Mouse (Mus musculus): Measurements from ENCODE around the gene Map3k3. TPM values are rescaled to one million over a fixed set of nuclear protein-coding genes. Genes with fewer than 3 reads are reported as not detected.
"Not testable (repeated sequence)": the region's sequence is repeated elsewhere in the genome, so short reads cannot be mapped to it uniquely, and the experiment has no call there.

Map3k3 gene
- polyA plus RNA-seq, 1 experiment from 2014 or later: 16.5 TPM

DNA sequence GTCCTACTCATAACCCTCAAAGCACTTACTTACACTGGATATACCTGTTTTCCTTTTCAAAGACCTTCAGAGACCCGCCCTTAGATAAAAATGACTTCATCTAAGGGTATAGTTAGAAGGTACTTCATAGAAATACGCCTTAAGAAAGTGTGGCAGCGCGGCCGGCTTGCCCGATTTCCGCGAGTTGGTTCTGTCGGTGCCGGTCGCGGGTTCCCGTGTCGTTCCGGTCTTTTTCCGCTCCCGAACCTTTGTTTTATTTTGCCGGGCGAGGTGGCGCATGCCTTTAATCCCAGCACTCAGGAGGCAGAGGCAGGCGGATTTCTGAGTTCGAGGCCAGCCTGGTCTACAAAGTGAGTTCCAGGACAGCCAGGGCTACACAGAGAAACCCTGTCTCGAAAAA lies 17.8 kb upstream of the Map3k3 start:
- H3K4me2 ChIP-seq (replicated peaks): peak overlapping the region; percentile 93
- not testable (repeated sequence) for H3K27me3 ChIP-seq (ENCODE audit: control insufficient read depth, insufficient read depth, low read length); ATAC-seq (ENCODE audit: low FRiP score); H3K9me3 ChIP-seq (ENCODE audit: control insufficient read depth, low read length); H3K36me3 ChIP-seq (replicated peaks; ENCODE audit: control insufficient read depth, insufficient read depth); H3K4me1 ChIP-seq (replicated peaks; ENCODE audit: control insufficient read depth, insufficient read depth, low read length)
- WGBS: 15% methylated on average over 23 of the region's 23 CpGs
- H3K27ac ChIP-seq: peak overlapping the region; percentile 86
- peak overlapping the region; percentile 80 for H3K4me3 ChIP-seq (replicated peaks; ENCODE audit: low read length)
- peak; percentile 73 for DNase-seq (ENCODE audit: low spot score)
- peak overlapping the region; percentile 87 for H3K9ac ChIP-seq

DNA sequence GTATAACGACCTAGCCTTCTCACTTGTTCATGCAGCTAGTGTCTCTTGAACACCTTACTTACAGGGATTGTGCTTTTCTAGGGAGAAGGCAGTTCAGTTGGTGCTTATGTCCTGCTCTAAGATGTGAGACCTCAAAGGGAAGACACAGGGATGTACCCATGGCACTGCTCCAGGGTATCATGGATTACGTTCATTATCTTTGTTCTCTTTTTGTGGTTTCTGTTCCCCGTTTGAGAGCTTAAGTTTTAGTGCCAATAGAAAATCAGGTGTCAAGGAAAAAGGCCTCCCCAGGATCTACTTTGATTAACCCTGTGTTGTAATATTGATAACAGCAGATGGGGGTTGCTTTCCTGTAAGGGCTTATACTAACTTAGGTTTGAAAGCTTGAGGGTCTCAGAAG lies 10.6 kb upstream of the Map3k3 start:
- Histone ChIP-seq H3K9me3 (ENCODE audit: control insufficient read depth, low read length) (no peaks in the 10 kb centered on the region), H3K4me2 (replicated peaks) (no peak overlapping the region), H3K27me3 (ENCODE audit: control insufficient read depth, insufficient read depth, low read length) (no peaks in the 10 kb centered on the region), H3K4me3 (replicated peaks; ENCODE audit: low read length) (no peak overlapping the region), H3K36me3 (replicated peaks; ENCODE audit: control insufficient read depth, insufficient read depth) (peaks cover 28% of the 10 kb centered on the region), H3K27ac (no peak overlapping the region), H3K4me1 (replicated peaks; ENCODE audit: control insufficient read depth, insufficient read depth, low read length) (no peaks in the 10 kb centered on the region), H3K9ac (no peak overlapping the region)
- WGBS: 88% methylated on average over 3 of the region's 3 CpGs
- ATAC-seq (ENCODE audit: low FRiP score) (no peak), DNase-seq (ENCODE audit: low spot score) (no peak)

- peaks cover 22% of the 10 kb centered on the region for H3K36me3 ChIP-seq (replicated peaks; ENCODE audit: control insufficient read depth, insufficient read depth)
Measured at GRCm38 (mm10) chr11:106076321-106076720, 8.1 kb upstream of the Map3k3 start.

GRCm38 (mm10) chr11:106084911-106085561 lies 623 bp downstream of the Map3k3 start:
- peaks cover 16% of the 10 kb centered on the region for H3K4me1 ChIP-seq (replicated peaks; ENCODE audit: control insufficient read depth, insufficient read depth, low read length)
- peak overlapping the region; percentile 65 for H3K4me2 ChIP-seq (replicated peaks)
- peak overlapping the region; percentile 92 for H3K9ac ChIP-seq
- no peaks in the 10 kb centered on the region for H3K9me3 ChIP-seq (ENCODE audit: control insufficient read depth, low read length)
- H3K27ac ChIP-seq: peak overlapping the region; percentile 96
- under 1% methylated on average over 48 of the region's 61 CpGs for WGBS
- DNase-seq (ENCODE audit: low spot score) (peak; percentile 63), ATAC-seq (ENCODE audit: low FRiP score) (peak; percentile 38)
- no peaks in the 10 kb centered on the region for H3K36me3 ChIP-seq (replicated peaks; ENCODE audit: control insufficient read depth, insufficient read depth)
- peak overlapping the region; percentile 98 for H3K4me3 ChIP-seq (replicated peaks; ENCODE audit: low read length)
- H3K27me3 ChIP-seq (ENCODE audit: control insufficient read depth, insufficient read depth, low read length): no peaks in the 10 kb centered on the region

More at GRCm38 (mm10) chr11:106076321-106076720, 8.1 kb upstream of the Map3k3 start:
- ATAC-seq (ENCODE audit: low FRiP score) (no peak), DNase-seq (ENCODE audit: low spot score) (peak; percentile 72)
- H3K4me2 ChIP-seq (replicated peaks): no peak overlapping the region
- no peak overlapping the region for H3K4me3 ChIP-seq (replicated peaks; ENCODE audit: low read length)
- H3K9ac ChIP-seq: no peak overlapping the region
- H3K9me3 ChIP-seq (ENCODE audit: control insufficient read depth, low read length): no peaks in the 10 kb centered on the region
- no peaks in the 10 kb centered on the region for H3K27me3 ChIP-seq (ENCODE audit: control insufficient read depth, insufficient read depth, low read length)
- H3K4me1 ChIP-seq (replicated peaks; ENCODE audit: control insufficient read depth, insufficient read depth, low read length): no peaks in the 10 kb centered on the region
- WGBS: 11% methylated on average over 4 of the region's 4 CpGs
- no peak overlapping the region for H3K27ac ChIP-seq

DNA sequence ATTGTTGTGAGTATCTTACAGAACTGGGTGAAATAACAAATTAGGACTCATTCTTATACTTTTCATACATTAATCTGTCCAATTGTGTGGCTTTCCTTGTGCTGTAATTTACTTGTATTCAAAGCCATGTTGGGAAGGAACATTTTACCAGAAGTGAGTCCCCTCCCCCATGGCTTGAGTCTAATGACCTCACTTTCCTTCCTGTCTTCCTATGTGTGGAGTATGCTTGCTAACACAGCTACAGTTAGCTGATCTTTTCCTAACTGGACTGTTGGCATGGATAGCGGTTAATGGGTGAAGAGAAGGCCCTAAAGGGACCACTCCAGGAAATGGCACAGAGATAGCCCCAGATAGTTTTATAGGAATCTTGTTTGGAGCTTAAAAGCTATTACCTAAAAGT lies 13.8 kb downstream of the Map3k3 start:
- Histone ChIP-seq H3K9ac (no peak overlapping the region), H3K27ac (no peak overlapping the region), H3K4me3 (replicated peaks; ENCODE audit: low read length) (no peak overlapping the region), H3K4me2 (replicated peaks) (no peak overlapping the region), H3K27me3 (ENCODE audit: control insufficient read depth, insufficient read depth, low read length) (no peaks in the 10 kb centered on the region), H3K36me3 (replicated peaks; ENCODE audit: control insufficient read depth, insufficient read depth) (peaks cover under 1% of the 10 kb centered on the region), H3K9me3 (ENCODE audit: control insufficient read depth, low read length) (no peaks in the 10 kb centered on the region), H3K4me1 (replicated peaks; ENCODE audit: control insufficient read depth, insufficient read depth, low read length) (no peaks in the 10 kb centered on the region)
- 90% methylated on average over 1 of the region's 1 CpGs for WGBS
- DNase-seq (ENCODE audit: low spot score) (no peak), ATAC-seq (ENCODE audit: low FRiP score) (no peak)

GRCm38 (mm10) chr11:106102866-106103265 lies 18.5 kb downstream of the Map3k3 start:
- no peak overlapping the region for H3K27ac ChIP-seq
- DNase-seq (ENCODE audit: low spot score): no peak
- peaks cover 7% of the 10 kb centered on the region for H3K36me3 ChIP-seq (replicated peaks; ENCODE audit: control insufficient read depth, insufficient read depth)
- WGBS: 93% methylated on average over 3 of the region's 3 CpGs
- H3K4me1 ChIP-seq (replicated peaks; ENCODE audit: control insufficient read depth, insufficient read depth, low read length): no peaks in the 10 kb centered on the region
- no peaks in the 10 kb centered on the region for H3K27me3 ChIP-seq (ENCODE audit: control insufficient read depth, insufficient read depth, low read length)
- no peak for ATAC-seq (ENCODE audit: low FRiP score)
- no peak overlapping the region for H3K4me3 ChIP-seq (replicated peaks; ENCODE audit: low read length)
- no peaks in the 10 kb centered on the region for H3K9me3 ChIP-seq (ENCODE audit: control insufficient read depth, low read length)
- no peak overlapping the region for H3K9ac ChIP-seq
- H3K4me2 ChIP-seq (replicated peaks): no peak overlapping the region

- no peak for ATAC-seq (ENCODE audit: low FRiP score)
- no peak overlapping the region for H3K27ac ChIP-seq
- no peak overlapping the region for H3K4me3 ChIP-seq (replicated peaks; ENCODE audit: low read length)
- no peaks in the 10 kb centered on the region for H3K27me3 ChIP-seq (ENCODE audit: control insufficient read depth, insufficient read depth, low read length)
- no peak for DNase-seq (ENCODE audit: low spot score)
- H3K4me1 ChIP-seq (replicated peaks; ENCODE audit: control insufficient read depth, insufficient read depth, low read length): no peaks in the 10 kb centered on the region
- H3K9ac ChIP-seq: no peak overlapping the region
- no peak overlapping the region for H3K4me2 ChIP-seq (replicated peaks)
- H3K36me3 ChIP-seq (replicated peaks; ENCODE audit: control insufficient read depth, insufficient read depth): peaks cover 13% of the 10 kb centered on the region
- 86% methylated on average over 8 of the region's 8 CpGs for WGBS
- H3K9me3 ChIP-seq (ENCODE audit: control insufficient read depth, low read length): no peaks in the 10 kb centered on the region
Measured at GRCm38 (mm10) chr11:106106047-106106587, 21.7 kb downstream of the Map3k3 start.

- ATAC-seq (ENCODE audit: low FRiP score) (no peak), DNase-seq (ENCODE audit: low spot score) (no peak)
- H3K36me3 ChIP-seq (replicated peaks; ENCODE audit: control insufficient read depth, insufficient read depth): peaks cover 49% of the 10 kb centered on the region
- no peak overlapping the region for H3K4me2 ChIP-seq (replicated peaks)
- H3K4me1 ChIP-seq (replicated peaks; ENCODE audit: control insufficient read depth, insufficient read depth, low read length): no peaks in the 10 kb centered on the region
- no peak overlapping the region for H3K27ac ChIP-seq
- H3K27me3 ChIP-seq (ENCODE audit: control insufficient read depth, insufficient read depth, low read length): no peaks in the 10 kb centered on the region
- H3K9me3 ChIP-seq (ENCODE audit: control insufficient read depth, low read length): no peaks in the 10 kb centered on the region
- H3K4me3 ChIP-seq (replicated peaks; ENCODE audit: low read length): no peak overlapping the region
- no peak overlapping the region for H3K9ac ChIP-seq
Measured at GRCm38 (mm10) chr11:106111688-106112087, 27.3 kb downstream of the Map3k3 start.

DNA sequence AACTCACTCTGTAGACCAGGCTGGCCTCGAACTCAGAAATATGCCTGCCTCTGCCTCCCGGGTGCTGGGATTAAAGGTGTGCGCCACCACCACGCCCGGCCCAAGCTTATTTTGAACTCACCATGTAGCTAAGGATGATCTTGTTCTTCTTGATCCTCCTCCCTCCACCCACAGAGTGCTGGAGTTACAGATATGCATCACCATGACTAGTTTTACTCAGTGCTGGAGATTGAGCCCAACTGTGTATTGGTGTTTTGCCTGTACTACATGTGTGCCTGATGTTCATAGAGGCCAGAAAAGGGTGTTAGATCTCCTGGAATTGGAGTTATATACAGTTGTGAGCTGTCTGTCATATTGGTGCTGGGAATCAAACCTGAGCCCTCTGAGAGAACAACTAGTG lies 37.8 kb downstream of the Map3k3 start:
- Histone ChIP-seq H3K36me3 (replicated peaks; ENCODE audit: control insufficient read depth, insufficient read depth) (peaks cover 78% of the 10 kb centered on the region), H3K4me3 (replicated peaks; ENCODE audit: low read length) (no peak overlapping the region), H3K27ac (no peak overlapping the region), H3K27me3 (ENCODE audit: control insufficient read depth, insufficient read depth, low read length) (no peaks in the 10 kb centered on the region), H3K4me2 (replicated peaks) (no peak overlapping the region), H3K9ac (no peak overlapping the region), H3K9me3 (ENCODE audit: control insufficient read depth, low read length) (no peaks in the 10 kb centered on the region), H3K4me1 (replicated peaks; ENCODE audit: control insufficient read depth, insufficient read depth, low read length) (no peaks in the 10 kb centered on the region)
- WGBS: 98% methylated on average over 5 of the region's 5 CpGs
- ATAC-seq (ENCODE audit: low FRiP score) (no peak), DNase-seq (ENCODE audit: low spot score) (no peak)

Data from hindbrain, embryonic 14.5 days (tissue).